Mouse (Mus musculus) neural tube, embryonic 13.5 days (tissue): ENCODE measurements around the gene Ttll7. TPM values are rescaled to one million over a fixed set of nuclear protein-coding genes. Genes with fewer than 3 reads are reported as not detected.

ENCODE experiments used
- ATAC-seq: fragments of 200-750 bp; cut with Nextera tagmentation; 2 replicates; pipeline ENCODE4 v1.8.0; 2017; ENCODE audit warnings: low read depth, mild to moderate bottlenecking, moderate TSS enrichment, moderate library complexity
- H3K27ac ChIP-seq: fragments of 300-500 bp; sonication (generic); replicated peaks from 2 replicates; pipeline ENCODE4 v1.5.1; 2015; ENCODE audit warnings: moderate library complexity, mild to moderate bottlenecking, inconsistent platforms
- H3K27me3 ChIP-seq: fragments of 300-500 bp; sonication (generic); 2 replicates; pipeline ENCODE4 v1.6.1; 2015; ENCODE audit warnings: mild to moderate bottlenecking, inconsistent platforms
- H3K36me3 ChIP-seq: fragments of 300-500 bp; sonication (generic); 2 replicates; pipeline ENCODE4 v1.6.1; 2015; ENCODE audit warnings: mild to moderate bottlenecking, inconsistent platforms
- H3K4me1 ChIP-seq: fragments of 300-500 bp; sonication (generic); replicated peaks from 2 replicates; pipeline ENCODE4 v1.6.1; 2015; ENCODE audit warnings: inconsistent platforms
- H3K4me2 ChIP-seq: fragments of 300-500 bp; sonication (generic); 2 replicates; pipeline ENCODE4 v1.6.1; 2015; ENCODE audit warnings: inconsistent platforms, mild to moderate bottlenecking, moderate library complexity
- H3K4me3 ChIP-seq: fragments of 300-500 bp; sonication (generic); 2 replicates; pipeline ENCODE4 v1.5.1; 2015; ENCODE audit warnings: mild to moderate bottlenecking, inconsistent platforms
- H3K9ac ChIP-seq: fragments of 300-500 bp; sonication (generic); 2 replicates; pipeline ENCODE4 v1.6.1; 2015; ENCODE audit warnings: moderate library complexity, mild to moderate bottlenecking, inconsistent platforms
- H3K9me3 ChIP-seq: fragments of 300-500 bp; sonication (generic); 2 replicates; pipeline ENCODE4 v1.6.1; 2016; ENCODE audit warnings: inconsistent platforms
- WGBS: fragments of 180-500 bp; shearing (Covaris S2); methylation state at CpG from one replicate; pipeline ENCODE4 v1.1.7; 2015; 5-methylcytosine and 5-hydroxymethylcytosine counted together
- polyA plus RNA-seq: library from polyadenylated mRNA; unstranded; fragments of >200 nt; fragmentation: Nextera tagmentation; extraction: Ambion mirVana; gene quantifications from 2 replicates; pipeline ENCODE4 v1.2.1, GENCODE M21; 2015

The Ttll7 gene
- polyA plus RNA-seq, 1 experiment from 2014 or later = 20.8 TPM

- H3K27ac ChIP-seq = no peak overlapping the region
- H3K36me3 ChIP-seq = no peaks in the 10 kb centered on the region
- H3K9ac ChIP-seq = no peak overlapping the region
- no peak overlapping the region for H3K4me3 ChIP-seq
- no peak for ATAC-seq
- no peaks in the 10 kb centered on the region for H3K4me1 ChIP-seq
- H3K4me2 ChIP-seq = no peak overlapping the region
- no peaks in the 10 kb centered on the region for H3K9me3 ChIP-seq
- 92% methylated on average over 6 of the region's 6 CpGs for WGBS
- H3K27me3 ChIP-seq = no peaks in the 10 kb centered on the region
Measured at GRCm38 (mm10) chr3:147016506-147016905, 164.3 kb downstream of the Ttll7 start.

DNA sequence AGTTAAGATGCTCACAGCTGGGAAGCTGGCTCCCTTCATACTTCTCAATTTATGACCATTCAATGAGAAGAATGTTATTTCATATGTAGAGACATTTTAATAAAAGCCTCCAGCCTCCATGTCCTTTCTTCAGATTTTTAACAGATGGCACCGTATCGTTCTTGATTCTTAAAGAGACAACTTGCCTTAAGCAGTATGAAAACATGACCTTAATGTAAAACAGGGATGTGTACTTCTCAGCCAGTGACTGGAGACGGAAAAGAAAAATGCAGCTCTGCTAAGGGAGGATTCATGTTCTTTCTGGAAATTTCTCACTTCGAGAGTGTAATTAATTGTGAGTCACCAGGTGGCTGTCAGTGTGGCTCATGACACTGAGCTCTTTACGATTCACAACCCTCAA is 167.3 kb downstream of the Ttll7 start:
- no peak for ATAC-seq
- H3K36me3 ChIP-seq = no peaks in the 10 kb centered on the region
- no peaks in the 10 kb centered on the region for H3K9me3 ChIP-seq
- no peak overlapping the region for H3K9ac ChIP-seq
- H3K27ac ChIP-seq = no peak overlapping the region
- H3K4me3 ChIP-seq = no peak overlapping the region
- H3K4me2 ChIP-seq = no peak overlapping the region
- 69% methylated on average over 5 of the region's 5 CpGs for WGBS
- H3K27me3 ChIP-seq = no peaks in the 10 kb centered on the region
- H3K4me1 ChIP-seq = no peaks in the 10 kb centered on the region

DNA sequence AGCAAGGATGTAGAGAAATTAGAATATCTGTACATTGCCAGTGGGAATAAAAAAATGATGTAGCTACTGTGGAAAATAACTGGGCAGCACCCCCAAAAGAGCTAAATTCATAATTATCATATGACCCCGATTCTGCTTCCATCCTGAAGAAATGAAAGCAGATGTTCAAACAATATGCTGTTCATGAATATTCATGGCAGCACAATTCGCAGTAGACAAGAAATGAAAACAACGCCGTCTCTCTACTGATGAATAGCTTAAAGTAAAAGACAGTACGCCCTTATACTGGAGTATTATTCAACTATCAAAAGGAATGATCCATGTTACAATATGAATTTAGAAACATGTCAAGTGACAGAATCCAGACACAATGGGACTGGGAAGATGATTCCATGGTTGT is 174.1 kb downstream of the Ttll7 start:
- Histone ChIP-seq H3K36me3 (no peaks in the 10 kb centered on the region), H3K27me3 (no peaks in the 10 kb centered on the region), H3K4me1 (no peaks in the 10 kb centered on the region), H3K9me3 (no peaks in the 10 kb centered on the region), H3K9ac (no peak overlapping the region), H3K27ac (no peak overlapping the region), H3K4me3 (no peak overlapping the region), H3K4me2 (no peak overlapping the region)
- no peak for ATAC-seq
- 54% methylated on average over 5 of the region's 5 CpGs for WGBS

- WGBS = 89% methylated on average over 7 of the region's 7 CpGs
Measured at GRCm38 (mm10) chr3:147028382-147028781, 176.2 kb downstream of the Ttll7 start.

DNA sequence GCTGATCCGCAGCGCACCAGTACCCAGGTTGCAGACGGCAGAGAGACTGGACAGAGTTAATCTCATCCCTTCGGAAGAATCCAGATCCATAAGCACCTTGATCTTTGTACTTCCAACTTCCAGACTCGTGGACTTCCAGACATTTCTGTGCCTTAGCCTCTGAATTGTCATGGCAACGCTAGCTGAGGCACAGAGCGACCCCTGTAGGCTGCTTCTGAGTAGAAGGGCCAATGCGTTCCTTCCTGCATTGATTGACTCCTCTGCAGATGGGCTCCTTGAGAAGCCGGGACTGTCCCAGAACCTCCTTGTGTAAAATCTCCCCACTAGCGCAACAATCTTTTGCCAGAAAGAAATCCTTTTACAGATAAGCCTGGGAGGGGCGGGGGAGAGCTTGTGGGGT is 177.6 kb downstream of the Ttll7 start:
- Histone ChIP-seq H3K27ac (no peak overlapping the region), H3K9ac (no peak overlapping the region), H3K4me2 (no peak overlapping the region), H3K9me3 (no peaks in the 10 kb centered on the region), H3K4me3 (no peak overlapping the region), H3K4me1 (no peaks in the 10 kb centered on the region), H3K36me3 (no peaks in the 10 kb centered on the region), H3K27me3 (no peaks in the 10 kb centered on the region)
- 82% methylated on average over 11 of the region's 11 CpGs for WGBS
- no peak for ATAC-seq

More at GRCm38 (mm10) chr3:147028382-147028781, 176.2 kb downstream of the Ttll7 start:
- Histone ChIP-seq H3K27me3 (no peaks in the 10 kb centered on the region), H3K9ac (no peak overlapping the region), H3K9me3 (no peaks in the 10 kb centered on the region), H3K4me3 (no peak overlapping the region), H3K36me3 (no peaks in the 10 kb centered on the region), H3K4me2 (no peak overlapping the region), H3K27ac (no peak overlapping the region), H3K4me1 (no peaks in the 10 kb centered on the region)
- ATAC-seq = no peak

GRCm38 (mm10) chr3:147030266-147030880 is 178.2 kb downstream of the Ttll7 start:
- no peak overlapping the region for H3K27ac ChIP-seq
- WGBS = 43% methylated on average over 11 of the region's 11 CpGs
- H3K36me3 ChIP-seq = no peaks in the 10 kb centered on the region
- no peaks in the 10 kb centered on the region for H3K9me3 ChIP-seq
- H3K4me3 ChIP-seq = no peak overlapping the region
- no peak overlapping the region for H3K9ac ChIP-seq
- no peak overlapping the region for H3K4me2 ChIP-seq
- no peaks in the 10 kb centered on the region for H3K4me1 ChIP-seq
- ATAC-seq = no peak
- no peaks in the 10 kb centered on the region for H3K27me3 ChIP-seq

Other genes starting within 250 kb of the Ttll7 start
- not detected in 2 replicates for gene Dnase2b, start 236.8 kb upstream of the Ttll7 start, polyA plus RNA-seq
- gene 4930503B20Rik, start 201.1 kb upstream of the Ttll7 start, polyA plus RNA-seq = not detected in 2 replicates
- 0.61 and 0.65 TPM in 2 replicates for gene Samd13, start 166.8 kb upstream of the Ttll7 start, polyA plus RNA-seq
- 133 and 140 TPM in 2 replicates for gene Prkacb, start 39.4 kb upstream of the Ttll7 start, polyA plus RNA-seq